Mouse (Mus musculus): ENCODE data around the gene Ube2g2.

DNA sequence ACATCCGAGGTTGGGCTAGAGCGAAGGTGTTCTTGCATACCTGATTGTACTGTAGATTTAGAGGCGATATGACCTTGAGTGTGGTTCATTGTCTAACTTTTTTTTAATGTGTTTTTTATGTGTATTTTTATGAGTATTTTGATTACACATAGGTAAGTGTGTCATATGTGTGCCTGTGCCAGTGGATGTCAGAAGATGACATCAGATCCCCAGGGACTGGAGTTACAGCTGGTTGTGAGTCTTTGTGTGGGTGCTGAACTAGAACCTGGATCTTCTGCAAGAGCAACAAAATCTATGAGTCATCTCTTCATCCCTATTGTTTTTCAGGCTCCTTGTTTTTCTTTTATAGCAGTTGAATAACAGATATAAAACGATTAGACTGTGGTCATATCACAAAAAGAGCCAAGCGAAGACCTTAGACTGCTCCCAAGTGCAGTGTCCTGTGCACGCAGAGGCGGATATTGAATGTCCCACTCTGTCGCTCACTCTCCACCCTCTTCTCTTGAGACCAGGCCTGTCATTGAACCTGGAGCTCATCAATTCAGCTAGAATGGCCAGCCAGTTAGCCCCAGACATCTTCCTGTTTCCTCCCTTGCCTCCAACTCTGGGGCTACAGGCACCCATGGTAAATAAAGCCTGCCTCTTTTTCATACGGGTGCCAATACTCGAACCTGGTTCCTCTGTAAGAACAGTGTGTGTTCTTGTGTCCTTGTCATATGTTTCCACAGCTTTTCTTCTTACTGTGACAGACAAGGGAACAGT is 1.7 kb downstream of the Ube2g2 start:
- TF ChIP-seq CTCF (IDR thresholded peaks at IDR 0.05; ENCODE audit: insufficient read depth, low read depth, low read length): no peak
- no peak for TF ChIP-seq POLR2A (IDR thresholded peaks at IDR 0.05; ENCODE audit: insufficient read depth, low read depth, low read length)
